Mouse (Mus musculus) liver, postnatal 0 days (tissue): ENCODE measurements around the gene Agbl5. TPM values are rescaled to one million over a fixed set of nuclear protein-coding genes. Genes with fewer than 3 reads are reported as not detected.

Source experiments
- ATAC-seq: fragments of 200-750 bp; cut with Nextera tagmentation; 2 replicates; pipeline ENCODE4 v1.8.0; 2017; ENCODE audit warnings: mild to moderate bottlenecking, moderate library complexity
- DNase-seq: peaks from one replicate; pipeline ENCODE4 v3.0.0-alpha.2; 2016
- H3K27ac ChIP-seq: fragments of 300-500 bp; sonication (generic); 2 replicates; pipeline ENCODE4 v1.5.1; 2014; ENCODE audit warnings: antibody characterized with exemption, moderate library complexity, mild to moderate bottlenecking, low read depth
- H3K27me3 ChIP-seq: fragments of 300-500 bp; sonication (generic); 2 replicates; pipeline ENCODE4 v1.6.1; 2014; ENCODE audit warnings: low read length, control low read depth, mixed read lengths; ENCODE audit not compliant: insufficient read depth
- H3K36me3 ChIP-seq: fragments of 300-500 bp; sonication (generic); replicated peaks from 2 replicates; pipeline ENCODE4 v1.6.1; 2014; ENCODE audit warnings: mild to moderate bottlenecking, control low read depth, low read length, moderate library complexity, mixed read lengths; ENCODE audit not compliant: insufficient read depth
- H3K4me1 ChIP-seq: fragments of 300-500 bp; sonication (generic); 2 replicates; pipeline ENCODE4 v1.6.1; 2014; ENCODE audit warnings: antibody characterized with exemption, mild to moderate bottlenecking, control low read depth; ENCODE audit not compliant: insufficient read depth
- H3K4me2 ChIP-seq: fragments of 300-500 bp; sonication (generic); 2 replicates; pipeline ENCODE4 v1.6.1; 2014; ENCODE audit warnings: low read depth, mild to moderate bottlenecking, low read length, moderate library complexity, mixed read lengths
- H3K4me3 ChIP-seq: fragments of 300-500 bp; sonication (generic); 2 replicates; pipeline ENCODE4 v1.5.1; 2014; ENCODE audit warnings: low read depth, low read length
- H3K9ac ChIP-seq: fragments of 300-500 bp; sonication (generic); replicated peaks from 2 replicates; pipeline ENCODE4 v1.6.1; 2014; ENCODE audit warnings: mild to moderate bottlenecking, moderate library complexity
- H3K9me3 ChIP-seq: fragments of 300-500 bp; sonication (generic); 2 replicates; pipeline ENCODE4 v1.6.1; 2016; ENCODE audit warnings: mild to moderate bottlenecking, control low read depth, low read length, mixed read lengths
- CTCF ChIP-seq: sonication (generic); IDR thresholded peaks from 2 replicates; pipeline ENCODE4 v1.5.1; 2016; ENCODE audit warnings: antibody characterized with exemption, low read depth
- EP300 ChIP-seq: IDR thresholded peaks from 2 replicates; pipeline ENCODE4 v1.6.1; 2016; ENCODE audit warnings: antibody characterized with exemption, low read depth, mild to moderate bottlenecking
- WGBS: fragments of 180-500 bp; shearing (Covaris S2); extraction: QIAGEN DNeasy Blood & Tissue Kit; methylation state at CpG from one replicate; pipeline ENCODE4 v1.1.7; 2014; ENCODE audit not compliant: insufficient replicate concordance; 5-methylcytosine and 5-hydroxymethylcytosine counted together
- polyA plus RNA-seq: library from polyadenylated mRNA; unstranded; fragments of >200 nt; fragmentation: Nextera tagmentation; extraction: Ambion mirVana; gene quantifications from 2 replicates; pipeline ENCODE4 v1.2.1, GENCODE M21; 2015

Agbl5 gene
- polyA plus RNA-seq, 1 experiment from 2014 or later: 3.2 TPM

DNA sequence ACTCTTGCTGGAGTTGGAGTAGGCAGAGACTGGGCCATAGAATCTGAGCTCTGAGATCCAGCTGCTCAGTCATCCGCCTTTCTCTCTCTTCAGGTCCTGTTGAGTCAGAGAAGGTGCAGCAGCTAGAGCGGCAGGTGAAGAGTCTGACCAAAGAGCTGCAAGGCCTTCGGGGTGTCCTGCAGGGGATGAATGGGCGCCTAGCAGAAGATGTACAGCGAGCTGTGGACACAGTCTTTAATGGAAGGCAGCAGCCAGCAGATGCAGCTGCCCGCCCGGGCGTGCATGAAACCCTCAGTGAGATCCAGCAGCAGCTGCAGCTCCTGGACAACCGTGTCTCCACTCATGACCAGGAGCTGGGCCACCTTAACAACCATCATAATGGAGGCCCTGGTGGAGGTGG is 28.3 kb downstream of the Agbl5 start:
- no peak overlapping the region for H3K9ac ChIP-seq
- DNase-seq (peak; percentile 14), ATAC-seq (no peak)
- no peaks in the 10 kb centered on the region for H3K27me3 ChIP-seq
- peak overlapping the region; percentile 68 for H3K27ac ChIP-seq
- no peak overlapping the region for H3K4me3 ChIP-seq
- H3K9me3 ChIP-seq: no peaks in the 10 kb centered on the region
- 88% methylated on average over 9 of the region's 9 CpGs for WGBS
- no peak overlapping the region for H3K4me2 ChIP-seq
- TF ChIP-seq EP300: no peak
- TF ChIP-seq CTCF: no peak
- H3K4me1 ChIP-seq: peaks cover 62% of the 10 kb centered on the region
- peaks cover 11% of the 10 kb centered on the region for H3K36me3 ChIP-seq

DNA sequence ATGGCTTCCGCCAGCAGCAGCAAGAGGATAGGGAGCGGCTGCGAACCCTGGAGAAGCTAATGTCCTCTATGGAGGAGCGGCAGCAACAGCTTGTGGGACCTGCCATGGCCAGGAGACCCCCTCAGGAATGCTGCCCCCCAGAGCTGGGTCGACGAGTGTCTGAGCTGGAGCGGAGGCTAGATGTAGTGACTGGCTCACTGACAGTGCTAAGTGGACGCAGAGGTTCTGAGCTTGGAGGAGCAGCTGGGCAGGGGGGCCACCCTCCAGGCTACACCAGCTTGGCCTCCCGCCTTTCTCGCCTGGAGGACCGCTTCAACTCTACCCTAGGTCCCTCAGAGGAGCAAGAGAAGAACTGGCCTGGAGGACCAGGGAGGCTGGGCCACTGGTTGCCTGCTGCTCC is 28.9 kb downstream of the Agbl5 start:
- peak overlapping the region; percentile 68 for H3K27ac ChIP-seq
- no peak overlapping the region for H3K4me2 ChIP-seq
- H3K9ac ChIP-seq: no peak overlapping the region
- no peak overlapping the region for H3K4me3 ChIP-seq
- no peak for DNase-seq
- no peak for TF ChIP-seq CTCF
- peaks cover 11% of the 10 kb centered on the region for H3K36me3 ChIP-seq
- H3K4me1 ChIP-seq: peaks cover 61% of the 10 kb centered on the region
- H3K27me3 ChIP-seq: no peaks in the 10 kb centered on the region
- 82% methylated on average over 11 of the region's 11 CpGs for WGBS
- H3K9me3 ChIP-seq: no peaks in the 10 kb centered on the region
- no peak for ATAC-seq

- no peak overlapping the region for H3K27ac ChIP-seq
- WGBS: 85% methylated on average over 31 of the region's 31 CpGs
These were observed 29.6 kb downstream of the Agbl5 start for GRCm38 (mm10) chr5:30917891-30918670.

GRCm38 (mm10) chr5:30918691-30919090 is 30.2 kb downstream of the Agbl5 start:
- no peak for DNase-seq
- H3K4me1 ChIP-seq: peaks cover 60% of the 10 kb centered on the region
- no peak for TF ChIP-seq CTCF
- TF ChIP-seq EP300: no peak
- H3K9ac ChIP-seq: no peak overlapping the region
- no peak overlapping the region for H3K27ac ChIP-seq
- ATAC-seq: no peak
- H3K27me3 ChIP-seq: no peaks in the 10 kb centered on the region
- H3K9me3 ChIP-seq: no peaks in the 10 kb centered on the region
- no peak overlapping the region for H3K4me2 ChIP-seq
- 78% methylated on average over 8 of the region's 8 CpGs for WGBS
- H3K4me3 ChIP-seq: no peak overlapping the region
- peaks cover 11% of the 10 kb centered on the region for H3K36me3 ChIP-seq

More at GRCm38 (mm10) chr5:30917891-30918670, 29.6 kb downstream of the Agbl5 start:
- Histone ChIP-seq H3K9ac (no peak overlapping the region), H3K4me2 (no peak overlapping the region), H3K36me3 (peaks cover 11% of the 10 kb centered on the region), H3K4me3 (no peak overlapping the region), H3K4me1 (peaks cover 60% of the 10 kb centered on the region), H3K9me3 (no peaks in the 10 kb centered on the region), H3K27me3 (no peaks in the 10 kb centered on the region)
- ATAC-seq: no peak
- TF ChIP-seq CTCF (no peak), EP300 (no peak)
- DNase-seq: no peak

DNA sequence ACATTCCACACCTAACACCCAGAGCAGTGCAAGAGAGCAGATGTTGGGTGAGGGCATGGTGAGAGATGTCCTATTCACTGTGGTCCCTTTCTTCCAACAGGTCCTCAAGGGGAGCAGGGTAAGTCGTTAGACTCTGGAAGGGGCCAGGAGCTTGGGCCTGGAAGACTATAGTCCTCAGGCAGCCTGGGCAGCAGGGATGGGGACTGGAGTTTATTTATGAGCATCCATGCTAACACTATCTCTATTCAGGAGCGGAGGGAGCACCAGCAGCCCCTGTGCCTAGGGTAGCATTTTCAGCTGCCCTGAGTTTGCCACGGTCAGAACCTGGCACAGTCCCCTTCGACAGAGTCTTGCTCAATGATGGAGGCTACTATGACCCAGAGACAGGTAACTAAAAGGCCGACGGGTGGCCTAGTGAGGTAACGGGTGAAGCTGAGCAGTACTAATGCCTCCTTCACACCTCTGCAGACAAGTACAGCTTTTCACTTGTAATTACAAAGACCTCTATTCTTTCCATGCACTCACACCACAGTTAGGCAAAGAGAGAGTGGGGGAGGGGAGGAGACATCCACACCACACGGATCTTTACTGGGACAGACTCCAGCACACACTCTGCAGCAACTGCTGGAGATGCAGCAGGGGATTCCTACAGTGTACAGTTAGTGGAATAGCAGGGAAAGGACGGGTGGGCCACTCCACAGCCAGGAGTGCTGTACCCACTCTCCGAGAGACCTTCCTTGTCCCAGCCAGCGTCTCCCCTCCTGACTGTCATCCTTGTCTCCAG is 31.5 kb downstream of the Agbl5 start:
- ATAC-seq (no peak), DNase-seq (no peak)
- no peak overlapping the region for H3K4me3 ChIP-seq
- peak overlapping the region; percentile 88; the same call in 1 of the 2 replicates for H3K27ac ChIP-seq
- no peaks in the 10 kb centered on the region for H3K27me3 ChIP-seq
- H3K4me2 ChIP-seq: peak overlapping the region; percentile 92; the same call in 1 of the 2 replicates
- H3K9me3 ChIP-seq: no peaks in the 10 kb centered on the region
- peaks cover 47% of the 10 kb centered on the region for H3K4me1 ChIP-seq
- no peak overlapping the region for H3K9ac ChIP-seq
- peaks cover 11% of the 10 kb centered on the region for H3K36me3 ChIP-seq
- no peak for TF ChIP-seq CTCF
- TF ChIP-seq EP300: no peak
- 71% methylated on average over 11 of the region's 11 CpGs for WGBS

DNA sequence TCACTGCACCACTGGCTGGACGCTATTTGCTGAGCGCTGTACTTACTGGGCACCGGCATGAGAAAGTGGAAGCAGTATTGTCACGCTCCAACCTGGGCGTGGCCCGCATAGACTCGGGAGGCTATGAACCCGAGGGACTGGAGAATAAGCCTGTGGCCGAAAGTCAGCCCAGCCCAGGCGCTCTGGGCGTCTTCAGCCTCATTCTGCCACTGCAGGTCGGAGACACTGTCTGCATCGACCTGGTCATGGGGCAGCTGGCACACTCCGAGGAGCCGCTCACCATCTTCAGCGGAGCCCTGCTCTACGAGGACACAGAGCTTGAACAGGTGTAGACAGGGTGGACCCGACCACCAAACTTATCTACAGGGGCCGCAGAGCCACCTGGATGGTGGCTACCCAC is 32.1 kb downstream of the Agbl5 start:
- Histone ChIP-seq H3K4me2 (peak overlapping the region; percentile 92), H3K4me3 (0 out of 2 replicates have a peak overlapping the region, but pooled peaks have one; percentile 69), H3K9ac (no peak overlapping the region), H3K36me3 (peaks cover 11% of the 10 kb centered on the region), H3K27ac (peak overlapping the region; percentile 88; the same call in 1 of the 2 replicates), H3K9me3 (no peaks in the 10 kb centered on the region), H3K27me3 (no peaks in the 10 kb centered on the region), H3K4me1 (peaks cover 41% of the 10 kb centered on the region)
- DNase-seq (no peak), ATAC-seq (no peak)
- TF ChIP-seq EP300: no peak
- no peak for TF ChIP-seq CTCF
- WGBS: 69% methylated on average over 19 of the region's 19 CpGs
